Mouse (Mus musculus): ENCODE data around the gene Runx1. TPM values are rescaled to one million over a fixed set of nuclear protein-coding genes. Genes with fewer than 3 reads are reported as not detected.

The Runx1 gene
- polyA plus RNA-seq, 1 experiment: 2.2 TPM

- no peak for DNase-seq
- no peak overlapping the region for H3K27ac ChIP-seq (ENCODE audit: insufficient read depth, low read depth, low read length)
- no peaks in the 10 kb centered on the region for H3K36me3 ChIP-seq (ENCODE audit: control insufficient read depth, insufficient read depth, low read length)
- H3K27me3 ChIP-seq (replicated peaks; ENCODE audit: control insufficient read depth, insufficient read depth, low read length): no peaks in the 10 kb centered on the region
- TF ChIP-seq CTCF (conservative IDR thresholded peaks at IDR 0.05; ENCODE audit: insufficient read depth, insufficient read length, low read depth, low read length): no peak
- TF ChIP-seq POLR2A (IDR thresholded peaks at IDR 0.05; ENCODE audit: low read depth, low read length): no peak
- H3K4me1 ChIP-seq (ENCODE audit: control insufficient read depth, insufficient read depth, low read length): no peaks in the 10 kb centered on the region
- H3K4me3 ChIP-seq (ENCODE audit: insufficient read depth, low read depth, low read length): no peak overlapping the region
- 58% methylated on average over 15 of the region's 15 CpGs for WGBS
Measured at GRCm38 (mm10) chr16:92715599-92716483, 110.1 kb downstream of the Runx1 start.

- no peak for DNase-seq
- H3K4me3 ChIP-seq (ENCODE audit: insufficient read depth, low read depth, low read length): no peak overlapping the region
- 20% methylated on average over 1 of the region's 1 CpGs for WGBS
- H3K27me3 ChIP-seq (replicated peaks; ENCODE audit: control insufficient read depth, insufficient read depth, low read length): no peaks in the 10 kb centered on the region
- H3K27ac ChIP-seq (ENCODE audit: insufficient read depth, low read depth, low read length): no peak overlapping the region
- TF ChIP-seq CTCF (conservative IDR thresholded peaks at IDR 0.05; ENCODE audit: insufficient read depth, insufficient read length, low read depth, low read length) (no peak), POLR2A (IDR thresholded peaks at IDR 0.05; ENCODE audit: low read depth, low read length) (no peak)
- no peaks in the 10 kb centered on the region for H3K36me3 ChIP-seq (ENCODE audit: control insufficient read depth, insufficient read depth, low read length)
- H3K4me1 ChIP-seq (ENCODE audit: control insufficient read depth, insufficient read depth, low read length): no peaks in the 10 kb centered on the region
Measured at GRCm38 (mm10) chr16:92710161-92710560, 115.8 kb downstream of the Runx1 start.

- TF ChIP-seq POLR2A (IDR thresholded peaks at IDR 0.05; ENCODE audit: low read depth, low read length) (no peak), CTCF (conservative IDR thresholded peaks at IDR 0.05; ENCODE audit: insufficient read depth, insufficient read length, low read depth, low read length) (no peak)
Measured at GRCm38 (mm10) chr16:92708718-92709117, 117.2 kb downstream of the Runx1 start.

GRCm38 (mm10) chr16:92707712-92708111, 118.2 kb downstream of the Runx1 start:
- Histone ChIP-seq H3K27ac (ENCODE audit: insufficient read depth, low read depth, low read length) (no peak overlapping the region), H3K4me1 (ENCODE audit: control insufficient read depth, insufficient read depth, low read length) (no peaks in the 10 kb centered on the region), H3K4me3 (ENCODE audit: insufficient read depth, low read depth, low read length) (no peak overlapping the region), H3K36me3 (ENCODE audit: control insufficient read depth, insufficient read depth, low read length) (no peaks in the 10 kb centered on the region), H3K27me3 (replicated peaks; ENCODE audit: control insufficient read depth, insufficient read depth, low read length) (no peaks in the 10 kb centered on the region)
- 80% methylated on average over 4 of the region's 4 CpGs for WGBS
- TF ChIP-seq POLR2A (IDR thresholded peaks at IDR 0.05; ENCODE audit: low read depth, low read length): no peak
- TF ChIP-seq CTCF (conservative IDR thresholded peaks at IDR 0.05; ENCODE audit: insufficient read depth, insufficient read length, low read depth, low read length): no peak
- no peak for DNase-seq

More at GRCm38 (mm10) chr16:92708718-92709117, 117.2 kb downstream of the Runx1 start:
- Histone ChIP-seq H3K4me3 (ENCODE audit: insufficient read depth, low read depth, low read length) (no peak overlapping the region), H3K36me3 (ENCODE audit: control insufficient read depth, insufficient read depth, low read length) (no peaks in the 10 kb centered on the region), H3K27ac (ENCODE audit: insufficient read depth, low read depth, low read length) (no peak overlapping the region), H3K4me1 (ENCODE audit: control insufficient read depth, insufficient read depth, low read length) (no peaks in the 10 kb centered on the region), H3K27me3 (replicated peaks; ENCODE audit: control insufficient read depth, insufficient read depth, low read length) (no peaks in the 10 kb centered on the region)
- WGBS: 76% methylated on average over 4 of the region's 4 CpGs
- no peak for DNase-seq

- Histone ChIP-seq H3K4me1 (ENCODE audit: control insufficient read depth, insufficient read depth, low read length) (no peaks in the 10 kb centered on the region), H3K36me3 (ENCODE audit: control insufficient read depth, insufficient read depth, low read length) (no peaks in the 10 kb centered on the region), H3K27me3 (replicated peaks; ENCODE audit: control insufficient read depth, insufficient read depth, low read length) (no peaks in the 10 kb centered on the region), H3K4me3 (ENCODE audit: insufficient read depth, low read depth, low read length) (no peak overlapping the region), H3K27ac (ENCODE audit: insufficient read depth, low read depth, low read length) (no peak overlapping the region)
- WGBS: 82% methylated on average over 2 of the region's 2 CpGs
- no peak for TF ChIP-seq CTCF (conservative IDR thresholded peaks at IDR 0.05; ENCODE audit: insufficient read depth, insufficient read length, low read depth, low read length)
- DNase-seq: no peak
Measured at GRCm38 (mm10) chr16:92707146-92707545, 118.8 kb downstream of the Runx1 start.

- Histone ChIP-seq H3K36me3 (ENCODE audit: control insufficient read depth, insufficient read depth, low read length) (no peaks in the 10 kb centered on the region), H3K27me3 (replicated peaks; ENCODE audit: control insufficient read depth, insufficient read depth, low read length) (no peaks in the 10 kb centered on the region), H3K4me1 (ENCODE audit: control insufficient read depth, insufficient read depth, low read length) (no peaks in the 10 kb centered on the region), H3K4me3 (ENCODE audit: insufficient read depth, low read depth, low read length) (no peak overlapping the region), H3K27ac (ENCODE audit: insufficient read depth, low read depth, low read length) (no peak overlapping the region)
- TF ChIP-seq CTCF (conservative IDR thresholded peaks at IDR 0.05; ENCODE audit: insufficient read depth, insufficient read length, low read depth, low read length) (no peak), POLR2A (IDR thresholded peaks at IDR 0.05; ENCODE audit: low read depth, low read length) (no peak)
- WGBS: 52% methylated on average over 7 of the region's 7 CpGs
- no peak for DNase-seq
Measured at GRCm38 (mm10) chr16:92705564-92706458, 120.1 kb downstream of the Runx1 start.

- TF ChIP-seq CTCF (conservative IDR thresholded peaks at IDR 0.05; ENCODE audit: insufficient read depth, insufficient read length, low read depth, low read length) (no peak), POLR2A (IDR thresholded peaks at IDR 0.05; ENCODE audit: low read depth, low read length) (no peak)
- no peak overlapping the region for H3K4me3 ChIP-seq (ENCODE audit: insufficient read depth, low read depth, low read length)
- H3K27ac ChIP-seq (ENCODE audit: insufficient read depth, low read depth, low read length): no peak overlapping the region
- WGBS: 96% methylated on average over 2 of the region's 2 CpGs
- no peaks in the 10 kb centered on the region for H3K27me3 ChIP-seq (replicated peaks; ENCODE audit: control insufficient read depth, insufficient read depth, low read length)
- no peak for DNase-seq
- no peaks in the 10 kb centered on the region for H3K4me1 ChIP-seq (ENCODE audit: control insufficient read depth, insufficient read depth, low read length)
- H3K36me3 ChIP-seq (ENCODE audit: control insufficient read depth, insufficient read depth, low read length): no peaks in the 10 kb centered on the region
Measured at GRCm38 (mm10) chr16:92703850-92704249, 122.1 kb downstream of the Runx1 start.

Measured in kidney, adult 2 months (tissue).